Mouse (Mus musculus): Measurements from ENCODE around the gene Hmgb1. TPM values are rescaled to one million over a fixed set of nuclear protein-coding genes. Genes with fewer than 3 reads are reported as not detected.

Hmgb1 gene
- polyA plus RNA-seq, 1 experiment: 88.6 TPM

DNA sequence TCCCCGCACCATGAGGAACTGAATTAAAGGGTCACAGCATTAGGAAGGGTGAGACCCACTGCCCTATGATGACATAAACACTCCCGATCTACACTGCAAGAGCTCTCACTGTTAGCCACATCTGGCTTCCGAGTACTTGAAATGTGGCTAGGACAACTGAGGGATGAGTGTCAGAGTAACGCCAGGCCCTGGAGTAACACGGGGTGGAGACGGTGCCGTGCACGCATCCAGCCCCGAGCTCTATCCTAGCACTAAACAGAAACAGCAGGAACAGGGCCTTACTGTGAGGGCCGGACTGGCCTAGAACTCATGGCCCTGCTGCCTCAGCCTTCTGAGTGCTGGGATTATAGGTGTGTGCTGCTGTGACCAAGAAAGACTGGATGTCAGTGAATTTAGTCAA lies 18.3 kb downstream of the Hmgb1 start:
- H3K79me2 ChIP-seq (ENCODE audit: control insufficient read depth, insufficient read depth): no peaks in the 10 kb centered on the region

GRCm38 (mm10) chr5:149164881-149165280 lies 19.4 kb downstream of the Hmgb1 start:
- no peaks in the 10 kb centered on the region for H3K27me3 ChIP-seq (ENCODE audit: control insufficient read depth, insufficient read depth, insufficient read length)
- H3K4me2 ChIP-seq (ENCODE audit: low read depth): no peak overlapping the region
- H3K36me3 ChIP-seq (ENCODE audit: control insufficient read depth, insufficient read depth): no peaks in the 10 kb centered on the region
- no peak overlapping the region for H3ac ChIP-seq (ENCODE audit: control insufficient read depth, insufficient read length)
- TF ChIP-seq SRF (IDR thresholded peaks at IDR 0.05; ENCODE audit: control insufficient read depth, insufficient read length, low read depth) (no peak), USF1 (IDR thresholded peaks at IDR 0.05; ENCODE audit: low read depth) (no peak), MYOD1 (IDR thresholded peaks at IDR 0.05; ENCODE audit: control insufficient read depth in 1 of 3, insufficient read length in 2 of 3, low read depth in 2 of 3) (no peak), POLR2A (IDR thresholded peaks at IDR 0.05; ENCODE audit: insufficient read length, low read depth) (no peak), REST (IDR thresholded peaks at IDR 0.05; ENCODE audit: insufficient read depth, insufficient read length) (no peak), MAX (IDR thresholded peaks at IDR 0.05; ENCODE audit: low read depth) (no peak), CEBPB (IDR thresholded peaks at IDR 0.05; ENCODE audit: insufficient read depth, poor library complexity, severe bottlenecking) (no peak)
- H3K4me3 ChIP-seq: no peak overlapping the region
- no peaks in the 10 kb centered on the region for H3K79me2 ChIP-seq (ENCODE audit: control insufficient read depth, insufficient read depth)

More for the DNA sequence above, 18.3 kb downstream of the Hmgb1 start:
- Histone ChIP-seq H3K27me3 (ENCODE audit: control insufficient read depth, insufficient read depth, insufficient read length) (no peaks in the 10 kb centered on the region), H3K4me2 (ENCODE audit: low read depth) (no peak overlapping the region), H3ac (ENCODE audit: control insufficient read depth, insufficient read length) (no peak overlapping the region), H3K36me3 (ENCODE audit: control insufficient read depth, insufficient read depth) (no peaks in the 10 kb centered on the region), H3K4me3 (no peak overlapping the region)
- TF ChIP-seq POLR2AphosphoS2 (IDR thresholded peaks at IDR 0.05; ENCODE audit: insufficient read length, low read depth): no peak
- no peak for TF ChIP-seq REST (IDR thresholded peaks at IDR 0.05; ENCODE audit: insufficient read depth, insufficient read length)
- TF ChIP-seq TCF3 (IDR thresholded peaks at IDR 0.05; ENCODE audit: insufficient read length, low read depth): no peak
- no peak for TF ChIP-seq MYOD1 (IDR thresholded peaks at IDR 0.05; ENCODE audit: control insufficient read depth in 1 of 3, insufficient read length in 2 of 3, low read depth in 2 of 3)
- TF ChIP-seq E2F4 (IDR thresholded peaks at IDR 0.05; ENCODE audit: insufficient read depth): no peak
- no peak for TF ChIP-seq MYOG (IDR thresholded peaks at IDR 0.05; ENCODE audit: control insufficient read depth in 1 of 3, insufficient read depth in 1 of 3, insufficient read length in 2 of 3, low read depth in 2 of 3)
- TF ChIP-seq USF1 (IDR thresholded peaks at IDR 0.05; ENCODE audit: low read depth): no peak
- no peak for TF ChIP-seq TCF12 (IDR thresholded peaks at IDR 0.05; ENCODE audit: insufficient read depth, poor library complexity, severe bottlenecking)
- TF ChIP-seq CEBPB (IDR thresholded peaks at IDR 0.05; ENCODE audit: insufficient read depth, poor library complexity, severe bottlenecking): no peak
- no peak for TF ChIP-seq MAX (IDR thresholded peaks at IDR 0.05; ENCODE audit: low read depth)
- no peak for TF ChIP-seq POLR2A (IDR thresholded peaks at IDR 0.05; ENCODE audit: insufficient read length, low read depth)

- TF ChIP-seq MYOD1 (IDR thresholded peaks at IDR 0.05; ENCODE audit: control insufficient read depth in 1 of 3, insufficient read length in 2 of 3, low read depth in 2 of 3): no peak
- TF ChIP-seq MAX (IDR thresholded peaks at IDR 0.05; ENCODE audit: low read depth): no peak
- no peak for TF ChIP-seq TCF12 (IDR thresholded peaks at IDR 0.05; ENCODE audit: insufficient read depth, poor library complexity, severe bottlenecking)
- TF ChIP-seq USF1 (IDR thresholded peaks at IDR 0.05; ENCODE audit: low read depth): no peak
- no peak for TF ChIP-seq MYOG (IDR thresholded peaks at IDR 0.05; ENCODE audit: control insufficient read depth in 1 of 3, insufficient read depth in 1 of 3, insufficient read length in 2 of 3, low read depth in 2 of 3)
- TF ChIP-seq POLR2AphosphoS2 (IDR thresholded peaks at IDR 0.05; ENCODE audit: insufficient read length, low read depth): no peak
- TF ChIP-seq CEBPB (IDR thresholded peaks at IDR 0.05; ENCODE audit: insufficient read depth, poor library complexity, severe bottlenecking): no peak
- H3K4me3 ChIP-seq: no peak overlapping the region
- no peak overlapping the region for H3ac ChIP-seq (ENCODE audit: control insufficient read depth, insufficient read length)
- no peaks in the 10 kb centered on the region for H3K79me2 ChIP-seq (ENCODE audit: control insufficient read depth, insufficient read depth)
- H3K4me2 ChIP-seq (ENCODE audit: low read depth): no peak overlapping the region
- H3K36me3 ChIP-seq (ENCODE audit: control insufficient read depth, insufficient read depth): no peaks in the 10 kb centered on the region
- H3K27me3 ChIP-seq (ENCODE audit: control insufficient read depth, insufficient read depth, insufficient read length): no peaks in the 10 kb centered on the region
Measured at GRCm38 (mm10) chr5:149162890-149163289, 21.4 kb downstream of the Hmgb1 start.

DNA sequence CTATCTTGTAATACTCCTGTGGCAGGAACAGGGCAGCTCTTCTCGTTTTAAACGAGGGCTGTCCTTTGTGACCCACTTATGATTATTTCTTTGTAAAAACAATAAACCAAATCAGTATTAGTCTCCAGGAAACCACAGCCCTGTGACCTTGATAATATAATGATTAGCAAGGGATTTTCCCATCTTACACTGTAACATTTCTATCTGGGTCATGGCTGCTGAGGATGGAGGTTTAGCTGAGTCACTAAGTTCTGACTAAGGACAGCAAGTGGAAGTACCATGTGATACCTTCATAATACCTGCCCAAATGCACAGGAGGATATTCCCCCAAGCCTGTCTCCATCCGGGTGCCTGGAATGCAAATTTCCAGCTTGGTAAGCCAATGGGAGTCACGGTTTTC lies 23.8 kb downstream of the Hmgb1 start:
- Histone ChIP-seq H3K36me3 (ENCODE audit: control insufficient read depth, insufficient read depth) (no peaks in the 10 kb centered on the region), H3K79me2 (ENCODE audit: control insufficient read depth, insufficient read depth) (no peaks in the 10 kb centered on the region), H3K27me3 (ENCODE audit: control insufficient read depth, insufficient read depth, insufficient read length) (no peaks in the 10 kb centered on the region), H3ac (ENCODE audit: control insufficient read depth, insufficient read length) (no peak overlapping the region), H3K4me3 (no peak overlapping the region), H3K4me2 (ENCODE audit: low read depth) (no peak overlapping the region)
- no peak for TF ChIP-seq MYOG (IDR thresholded peaks at IDR 0.05; ENCODE audit: control insufficient read depth in 1 of 3, insufficient read depth in 1 of 3, insufficient read length in 2 of 3, low read depth in 2 of 3)
- TF ChIP-seq SRF (IDR thresholded peaks at IDR 0.05; ENCODE audit: control insufficient read depth, insufficient read length, low read depth): no peak
- no peak for TF ChIP-seq CEBPB (IDR thresholded peaks at IDR 0.05; ENCODE audit: insufficient read depth, poor library complexity, severe bottlenecking)
- TF ChIP-seq POLR2A (IDR thresholded peaks at IDR 0.05; ENCODE audit: insufficient read length, low read depth): no peak
- TF ChIP-seq E2F4 (IDR thresholded peaks at IDR 0.05; ENCODE audit: insufficient read depth): no peak
- TF ChIP-seq MAX (IDR thresholded peaks at IDR 0.05; ENCODE audit: low read depth): no peak
- TF ChIP-seq POLR2AphosphoS2 (IDR thresholded peaks at IDR 0.05; ENCODE audit: insufficient read length, low read depth): no peak
- TF ChIP-seq USF1 (IDR thresholded peaks at IDR 0.05; ENCODE audit: low read depth): no peak
- TF ChIP-seq MYOD1 (IDR thresholded peaks at IDR 0.05; ENCODE audit: control insufficient read depth in 1 of 3, insufficient read length in 2 of 3, low read depth in 2 of 3): no peak
- TF ChIP-seq TCF12 (IDR thresholded peaks at IDR 0.05; ENCODE audit: insufficient read depth, poor library complexity, severe bottlenecking): no peak
- no peak for TF ChIP-seq REST (IDR thresholded peaks at IDR 0.05; ENCODE audit: insufficient read depth, insufficient read length)
- TF ChIP-seq TCF3 (IDR thresholded peaks at IDR 0.05; ENCODE audit: insufficient read length, low read depth): no peak

DNA sequence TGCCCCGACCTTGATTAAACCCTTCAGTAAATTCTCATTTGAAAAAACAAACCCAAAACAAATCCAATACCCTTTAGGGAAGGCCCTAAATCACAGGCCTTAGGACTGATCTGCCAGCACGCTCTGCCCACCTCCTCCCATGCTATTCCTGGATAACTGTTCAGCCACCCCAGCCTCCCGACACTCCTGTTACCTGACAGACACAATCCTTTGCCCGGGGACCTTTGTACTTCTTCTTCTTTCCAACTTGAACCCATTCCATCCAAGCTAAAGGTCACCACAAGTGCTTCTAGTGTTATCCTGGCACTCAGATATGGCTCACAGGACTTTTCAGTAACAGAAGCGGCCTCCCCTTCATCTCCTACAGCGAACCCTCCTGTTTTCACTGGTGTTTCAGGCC lies 25.3 kb downstream of the Hmgb1 start:
- Histone ChIP-seq H3ac (ENCODE audit: control insufficient read depth, insufficient read length) (no peak overlapping the region), H3K4me3 (no peak overlapping the region), H3K27me3 (ENCODE audit: control insufficient read depth, insufficient read depth, insufficient read length) (no peaks in the 10 kb centered on the region), H3K4me2 (ENCODE audit: low read depth) (no peak overlapping the region), H3K36me3 (ENCODE audit: control insufficient read depth, insufficient read depth) (no peaks in the 10 kb centered on the region), H3K79me2 (ENCODE audit: control insufficient read depth, insufficient read depth) (no peaks in the 10 kb centered on the region)
- TF ChIP-seq MAX (IDR thresholded peaks at IDR 0.05; ENCODE audit: low read depth): no peak
- TF ChIP-seq SRF (IDR thresholded peaks at IDR 0.05; ENCODE audit: control insufficient read depth, insufficient read length, low read depth): no peak
- TF ChIP-seq TCF3 (IDR thresholded peaks at IDR 0.05; ENCODE audit: insufficient read length, low read depth): no peak
- no peak for TF ChIP-seq TCF12 (IDR thresholded peaks at IDR 0.05; ENCODE audit: insufficient read depth, poor library complexity, severe bottlenecking)
- no peak for TF ChIP-seq REST (IDR thresholded peaks at IDR 0.05; ENCODE audit: insufficient read depth, insufficient read length)
- TF ChIP-seq POLR2AphosphoS2 (IDR thresholded peaks at IDR 0.05; ENCODE audit: insufficient read length, low read depth): no peak
- no peak for TF ChIP-seq POLR2A (IDR thresholded peaks at IDR 0.05; ENCODE audit: insufficient read length, low read depth)
- no peak for TF ChIP-seq CEBPB (IDR thresholded peaks at IDR 0.05; ENCODE audit: insufficient read depth, poor library complexity, severe bottlenecking)
- no peak for TF ChIP-seq MYOG (IDR thresholded peaks at IDR 0.05; ENCODE audit: control insufficient read depth in 1 of 3, insufficient read depth in 1 of 3, insufficient read length in 2 of 3, low read depth in 2 of 3)
- no peak for TF ChIP-seq USF1 (IDR thresholded peaks at IDR 0.05; ENCODE audit: low read depth)
